Mouse (Mus musculus) thymus, adult 2 months (tissue): ENCODE results near the gene Tbx6. TPM values are rescaled to one million over a fixed set of nuclear protein-coding genes. Genes with fewer than 3 reads are reported as not detected.

ENCODE experiments used
- DNase-seq: peaks from one replicate; pipeline ENCODE4 v3.0.0; 2021
- H3K27ac ChIP-seq: fragments of 200-500 bp; 2 replicates; pipeline ENCODE4 v1.5.1; 2012; ENCODE audit warnings: low read length, control low read depth; ENCODE audit not compliant: control insufficient read depth, insufficient read depth
- H3K27me3 ChIP-seq: fragments of 200-500 bp; 2 replicates; pipeline ENCODE4 v1.6.1; 2012; ENCODE audit warnings: mild to moderate bottlenecking, low read length, moderate library complexity, mixed read lengths; ENCODE audit not compliant: control insufficient read depth, insufficient read depth
- H3K36me3 ChIP-seq: fragments of 200-500 bp; 2 replicates; pipeline ENCODE4 v1.6.1; 2012; ENCODE audit warnings: mild to moderate bottlenecking, low read length, moderate library complexity; ENCODE audit not compliant: control insufficient read depth, insufficient read depth
- H3K4me1 ChIP-seq: fragments of 200-500 bp; replicated peaks from 2 replicates; pipeline ENCODE4 v1.6.1; 2012; ENCODE audit warnings: low read length; ENCODE audit not compliant: control insufficient read depth, insufficient read depth
- H3K4me3 ChIP-seq: fragments of 200-500 bp; 2 replicates; pipeline ENCODE4 v1.5.1; 2012; ENCODE audit warnings: mild to moderate bottlenecking, low read length, control low read depth, moderate library complexity; ENCODE audit not compliant: control insufficient read depth, insufficient read depth
- CTCF ChIP-seq: fragments of 200-500 bp; IDR thresholded peaks from 2 replicates; pipeline ENCODE4 v1.5.1; 2012; ENCODE audit warnings: mild to moderate bottlenecking, control low read depth, low read length, moderate library complexity, borderline replicate concordance; ENCODE audit not compliant: control insufficient read depth, poor library complexity, insufficient read depth; ENCODE audit errors: extremely low read depth
- POLR2A ChIP-seq: fragments of 200-500 bp; IDR thresholded peaks from 2 replicates; pipeline ENCODE4 v1.6.1; 2012; ENCODE audit warnings: mild to moderate bottlenecking, low read length, control low read depth, moderate library complexity; ENCODE audit not compliant: control insufficient read depth, poor library complexity, insufficient read depth; ENCODE audit errors: extremely low read depth
- WGBS: fragments of 180-500 bp; shearing (Covaris S2); methylation state at CpG from one replicate; pipeline ENCODE4 v1.1.7; 2018; 5-methylcytosine and 5-hydroxymethylcytosine counted together
- polyA plus RNA-seq: library from polyadenylated mRNA; depleted of rRNA; stranded (reverse); fragments of >200 nt; gene quantifications from 2 replicates; pipeline ENCODE4 v1.2.3, GENCODE M21; 2012

The Tbx6 gene
- polyA plus RNA-seq, 1 experiment = 37.9 TPM

DNA sequence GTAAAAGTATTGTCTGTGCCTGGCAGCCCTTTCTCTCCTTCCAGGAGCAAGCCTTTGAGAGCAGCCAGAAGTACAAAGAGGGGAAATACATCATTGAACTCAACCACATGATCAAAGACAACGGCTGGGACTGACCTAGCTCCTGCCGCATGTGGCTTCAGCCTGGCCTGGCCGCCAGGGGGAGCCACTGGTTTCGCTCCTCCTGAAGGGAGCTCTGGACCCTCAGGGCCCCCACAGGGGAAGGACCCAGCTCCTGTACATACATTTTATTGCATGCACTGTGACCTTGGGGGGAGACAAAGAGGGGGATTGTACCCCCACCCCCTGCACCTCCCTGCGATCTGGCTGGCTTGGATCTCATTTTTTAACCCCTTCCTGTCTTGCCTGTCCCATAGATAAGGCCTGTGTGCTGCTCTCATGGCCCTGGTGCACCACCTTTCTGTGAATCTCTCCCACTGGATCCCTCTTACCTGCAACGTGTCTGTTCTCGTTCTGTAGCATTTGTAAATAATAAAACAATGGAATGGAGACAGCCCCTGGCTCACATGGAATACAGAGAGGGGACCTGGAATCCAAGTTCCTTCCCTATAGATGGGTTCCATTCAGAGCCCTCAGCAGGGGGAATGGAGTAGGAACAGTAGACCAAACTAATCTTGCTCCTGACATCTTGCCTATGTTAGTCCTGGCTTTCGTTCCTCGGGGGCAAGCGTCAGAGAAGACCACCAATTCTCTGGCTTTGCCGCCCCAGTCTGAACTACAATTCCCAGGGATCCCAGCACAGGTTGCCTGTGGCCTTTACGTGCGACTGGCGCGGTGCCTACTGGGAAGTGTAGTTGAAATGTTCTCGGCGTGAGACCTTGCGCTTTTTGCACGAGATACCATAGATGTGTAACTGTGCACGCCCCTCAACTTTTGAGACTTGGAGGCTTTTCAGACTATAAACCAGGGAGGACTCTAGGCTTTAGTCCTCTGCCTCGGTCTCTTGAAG lies 1.0 kb upstream of the Tbx6 start:
- no peak overlapping the region for H3K27ac ChIP-seq
- DNase-seq = peak; percentile 87
- no peaks in the 10 kb centered on the region for H3K27me3 ChIP-seq
- H3K4me3 ChIP-seq = no peak overlapping the region
- 27% methylated on average over 21 of the region's 21 CpGs for WGBS
- peaks cover 7% of the 10 kb centered on the region for H3K36me3 ChIP-seq
- TF ChIP-seq POLR2A = no peak
- peak; percentile 99 for TF ChIP-seq CTCF
- peaks cover 38% of the 10 kb centered on the region for H3K4me1 ChIP-seq

DNA sequence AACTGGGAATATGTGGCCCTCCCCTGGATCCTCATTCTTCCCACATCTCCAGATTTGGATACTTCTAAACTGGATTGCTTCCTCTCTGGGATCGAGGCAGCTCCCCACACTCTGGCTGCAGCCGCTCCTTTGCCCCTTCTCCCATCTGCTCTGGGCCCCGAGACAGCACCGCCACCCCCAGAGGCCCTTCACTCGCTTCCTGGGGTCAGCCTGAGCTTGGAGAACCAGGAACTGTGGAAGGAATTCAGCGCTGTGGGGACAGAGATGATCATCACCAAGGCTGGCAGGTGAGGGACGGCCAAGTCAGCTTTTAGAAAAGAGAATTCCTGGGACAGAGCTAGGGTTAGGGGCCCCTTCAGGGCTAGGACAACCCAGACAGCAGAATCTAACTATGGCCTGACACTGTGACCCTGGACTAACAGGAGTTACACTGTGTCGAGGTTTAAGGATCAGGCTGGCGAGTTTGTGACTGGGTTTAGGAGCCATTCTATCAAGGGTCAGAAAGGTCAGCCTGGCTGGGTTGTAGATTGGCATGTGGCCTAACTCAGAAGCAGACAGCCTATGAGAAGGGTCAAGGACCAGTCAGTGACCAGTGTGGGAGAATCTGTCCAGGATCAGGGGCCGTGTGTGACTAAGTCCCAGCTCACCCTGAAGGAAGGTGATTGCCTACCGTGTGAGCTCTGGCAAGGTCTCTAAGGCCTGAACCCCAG lies 533 bp downstream of the Tbx6 start:
- no peaks in the 10 kb centered on the region for H3K27me3 ChIP-seq
- peaks cover 31% of the 10 kb centered on the region for H3K4me1 ChIP-seq
- H3K4me3 ChIP-seq = no peak overlapping the region
- WGBS = 91% methylated on average over 11 of the region's 11 CpGs
- no peak overlapping the region for H3K27ac ChIP-seq
- peaks cover 22% of the 10 kb centered on the region for H3K36me3 ChIP-seq
- TF ChIP-seq POLR2A (no peak), CTCF (no peak)
- DNase-seq = no peak

DNA sequence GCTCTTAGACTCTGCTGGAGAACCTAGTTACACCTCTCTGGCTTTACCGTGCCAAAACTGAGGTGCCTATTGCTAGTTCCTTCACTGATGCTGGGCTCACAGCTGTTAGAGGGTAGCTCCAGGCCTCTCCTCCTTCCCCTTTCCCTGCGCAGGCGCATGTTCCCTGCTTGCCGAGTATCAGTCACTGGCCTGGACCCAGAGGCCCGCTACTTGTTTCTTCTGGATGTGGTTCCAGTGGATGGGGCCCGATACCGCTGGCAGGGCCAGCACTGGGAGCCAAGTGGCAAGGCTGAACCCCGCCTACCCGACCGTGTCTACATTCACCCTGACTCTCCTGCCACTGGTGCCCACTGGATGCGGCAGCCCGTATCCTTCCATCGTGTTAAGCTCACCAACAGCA lies 1.4 kb downstream of the Tbx6 start:
- Histone ChIP-seq H3K27ac (no peak overlapping the region), H3K27me3 (no peaks in the 10 kb centered on the region), H3K4me3 (no peak overlapping the region), H3K4me1 (peaks cover 27% of the 10 kb centered on the region), H3K36me3 (peaks cover 31% of the 10 kb centered on the region)
- no peak for DNase-seq
- 94% methylated on average over 13 of the region's 13 CpGs for WGBS
- no peak for TF ChIP-seq CTCF
- TF ChIP-seq POLR2A = no peak

DNA sequence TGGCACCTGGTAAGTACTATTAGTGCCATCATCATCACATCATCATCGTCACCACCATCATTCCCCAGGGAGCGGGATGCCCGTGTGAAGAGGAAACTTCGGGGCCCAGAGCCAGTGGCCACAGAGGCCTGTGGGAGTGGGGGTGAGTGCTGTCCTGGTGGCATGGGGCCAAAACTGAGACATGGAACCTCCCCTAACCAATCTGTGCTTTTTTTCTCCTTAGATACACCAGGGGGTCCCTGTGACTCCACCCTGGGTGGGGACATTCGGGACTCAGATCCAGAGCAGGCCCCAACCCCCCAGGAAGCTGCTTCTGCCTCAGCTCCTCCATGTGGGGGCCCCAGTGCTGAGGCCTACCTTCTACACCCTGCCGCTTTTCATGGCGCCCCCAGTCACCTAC lies 3.2 kb downstream of the Tbx6 start:
- no peak for DNase-seq
- Histone ChIP-seq H3K27ac (no peak overlapping the region), H3K27me3 (no peaks in the 10 kb centered on the region), H3K4me1 (peaks cover 14% of the 10 kb centered on the region), H3K4me3 (no peak overlapping the region), H3K36me3 (peaks cover 48% of the 10 kb centered on the region)
- TF ChIP-seq CTCF = no peak
- TF ChIP-seq POLR2A = no peak
- WGBS = 95% methylated on average over 7 of the region's 7 CpGs

DNA sequence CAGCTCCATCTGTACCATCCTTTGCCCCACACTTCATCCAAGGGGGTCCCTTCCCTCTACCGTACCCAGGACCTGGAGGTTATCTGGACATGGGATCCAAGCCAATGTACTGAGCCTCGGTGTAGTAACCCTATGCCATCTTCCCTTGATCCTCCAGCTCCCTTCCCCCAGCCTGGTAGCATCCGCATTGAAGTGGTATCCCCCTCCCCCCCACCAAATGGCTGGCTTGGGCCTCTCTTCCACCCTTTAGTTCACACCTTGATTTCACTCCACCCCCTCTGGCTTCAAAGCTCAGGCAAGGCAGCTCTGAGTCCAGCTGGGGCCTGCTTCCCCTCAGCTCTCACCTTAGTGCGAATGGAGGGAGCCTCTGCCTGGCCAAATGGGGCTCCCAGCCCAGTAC lies 3.8 kb downstream of the Tbx6 start:
- 92% methylated on average over 4 of the region's 4 CpGs for WGBS
- TF ChIP-seq CTCF = no peak
- TF ChIP-seq POLR2A = no peak
- peaks cover 9% of the 10 kb centered on the region for H3K4me1 ChIP-seq

DNA sequence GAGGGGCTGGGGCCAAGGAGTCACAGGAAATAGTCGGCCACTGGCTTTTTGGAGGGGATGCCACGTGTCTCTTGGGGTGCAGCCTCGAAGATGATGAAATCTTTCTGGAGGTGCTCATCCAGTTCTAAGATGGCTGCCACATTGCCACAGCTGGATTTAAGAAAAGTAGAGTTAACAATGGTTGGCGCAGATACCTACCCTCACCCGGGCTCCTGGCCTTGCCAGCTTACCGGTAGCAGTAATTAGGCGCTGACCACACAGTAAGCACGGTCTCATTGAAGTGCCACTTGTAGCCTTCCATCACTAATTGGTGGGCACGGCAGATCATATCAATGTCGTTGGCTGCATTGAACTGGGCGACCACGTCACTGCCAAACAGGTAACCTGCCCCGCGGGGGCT lies 4.9 kb downstream of the Tbx6 start:
- no peak overlapping the region for H3K4me3 ChIP-seq
- WGBS = 96% methylated on average over 14 of the region's 14 CpGs
- H3K27ac ChIP-seq = no peak overlapping the region
- no peak for TF ChIP-seq CTCF
- TF ChIP-seq POLR2A = no peak
- H3K4me1 ChIP-seq = peaks cover 3% of the 10 kb centered on the region
- DNase-seq = no peak
- H3K36me3 ChIP-seq = peaks cover 54% of the 10 kb centered on the region
- no peaks in the 10 kb centered on the region for H3K27me3 ChIP-seq

More for the DNA sequence above, 3.8 kb downstream of the Tbx6 start:
- no peak for DNase-seq
- Histone ChIP-seq H3K27me3 (no peaks in the 10 kb centered on the region), H3K27ac (no peak overlapping the region), H3K36me3 (peaks cover 54% of the 10 kb centered on the region), H3K4me3 (no peak overlapping the region)
